Mouse (Mus musculus) limb, embryonic 13.5 days (tissue): ENCODE measurements at regions not wholly inside any gene's neighbourhood (a gene's known extent, or its start where the extent isn't known, plus 50 kb on each side); places are given as distances from the start of the nearest gene placed in this dataset.

ENCODE experiments used
- ATAC-seq: fragments of 200-750 bp; cut with Nextera tagmentation; 2 replicates; pipeline ENCODE4 v1.8.0; 2017; ENCODE audit warnings: low read depth, moderate number of reproducible peaks, moderate TSS enrichment; ENCODE audit not compliant: low FRiP score
- H3K27ac ChIP-seq: fragments of 300-500 bp; sonication (generic); 2 replicates; pipeline ENCODE4 v1.5.1; 2015; ENCODE audit warnings: inconsistent platforms, mild to moderate bottlenecking, moderate library complexity
- H3K27me3 ChIP-seq: fragments of 300-500 bp; sonication (generic); 2 replicates; pipeline ENCODE4 v1.6.1; 2015; ENCODE audit warnings: mild to moderate bottlenecking, inconsistent platforms
- H3K36me3 ChIP-seq: fragments of 300-500 bp; sonication (generic); 2 replicates; pipeline ENCODE4 v1.6.1; 2015; ENCODE audit warnings: inconsistent platforms, mild to moderate bottlenecking, moderate library complexity
- H3K4me1 ChIP-seq: fragments of 300-500 bp; sonication (generic); 2 replicates; pipeline ENCODE4 v1.6.1; 2015; ENCODE audit warnings: inconsistent platforms
- H3K4me2 ChIP-seq: fragments of 300-500 bp; sonication (generic); replicated peaks from 2 replicates; pipeline ENCODE4 v1.6.1; 2015; ENCODE audit warnings: inconsistent platforms, mild to moderate bottlenecking, moderate library complexity
- H3K4me3 ChIP-seq: fragments of 300-500 bp; sonication (generic); 2 replicates; pipeline ENCODE4 v1.5.1; 2015; ENCODE audit warnings: moderate library complexity, mild to moderate bottlenecking, inconsistent platforms
- H3K9ac ChIP-seq: fragments of 300-500 bp; sonication (generic); 2 replicates; pipeline ENCODE4 v1.6.1; 2015; ENCODE audit warnings: mild to moderate bottlenecking, inconsistent platforms
- H3K9me3 ChIP-seq: fragments of 300-500 bp; sonication (generic); 2 replicates; pipeline ENCODE4 v1.6.1; 2016; ENCODE audit warnings: inconsistent platforms
- WGBS: fragments of 180-500 bp; shearing (Covaris S2); methylation state at CpG from one replicate; pipeline ENCODE4 v1.1.7; 2015; 5-methylcytosine and 5-hydroxymethylcytosine counted together

DNA sequence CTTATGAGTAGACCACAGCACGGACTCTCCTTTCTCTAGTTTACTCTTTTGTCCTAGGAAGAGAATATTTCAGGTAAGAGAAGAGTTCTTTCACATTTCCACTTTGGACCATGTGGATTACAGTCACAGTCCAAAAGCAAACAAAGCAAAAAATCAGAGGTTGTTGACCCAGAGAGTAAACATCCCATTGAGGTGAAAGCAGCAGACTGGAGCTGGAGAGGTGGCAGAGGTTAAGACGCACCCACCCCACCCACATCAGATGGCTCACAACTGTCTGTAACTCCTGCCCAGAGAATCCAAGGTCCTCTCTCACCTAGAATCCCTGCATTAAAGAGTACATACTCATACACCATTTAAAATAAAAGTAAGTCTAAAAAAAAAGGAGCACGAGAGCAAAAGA, 241.7 kb downstream of the Rnf152 start:
- no peaks in the 10 kb centered on the region for H3K27me3 ChIP-seq
- ATAC-seq, result no peak
- no peak overlapping the region for H3K9ac ChIP-seq
- H3K4me1 ChIP-seq, result peaks cover 5% of the 10 kb centered on the region; the same call in 1 of the 2 replicates
- no peak overlapping the region for H3K27ac ChIP-seq
- H3K4me2 ChIP-seq, result no peak overlapping the region
- H3K9me3 ChIP-seq, result no peaks in the 10 kb centered on the region
- H3K36me3 ChIP-seq, result no peaks in the 10 kb centered on the region
- WGBS, result 83% methylated on average over 3 of the region's 3 CpGs
- no peak overlapping the region for H3K4me3 ChIP-seq

- Histone ChIP-seq H3K27ac (no peak overlapping the region), H3K4me3 (no peak overlapping the region), H3K4me2 (no peak overlapping the region), H3K36me3 (no peaks in the 10 kb centered on the region), H3K9ac (no peak overlapping the region), H3K4me1 (peaks cover 5% of the 10 kb centered on the region; the same call in 1 of the 2 replicates), H3K9me3 (no peaks in the 10 kb centered on the region), H3K27me3 (no peaks in the 10 kb centered on the region)
- WGBS, result 86% methylated on average over 1 of the region's 1 CpGs
- ATAC-seq, result no peak
These were observed 243.6 kb downstream of the Rnf152 start for GRCm38 (mm10) chr1:105112762-105113525.

DNA sequence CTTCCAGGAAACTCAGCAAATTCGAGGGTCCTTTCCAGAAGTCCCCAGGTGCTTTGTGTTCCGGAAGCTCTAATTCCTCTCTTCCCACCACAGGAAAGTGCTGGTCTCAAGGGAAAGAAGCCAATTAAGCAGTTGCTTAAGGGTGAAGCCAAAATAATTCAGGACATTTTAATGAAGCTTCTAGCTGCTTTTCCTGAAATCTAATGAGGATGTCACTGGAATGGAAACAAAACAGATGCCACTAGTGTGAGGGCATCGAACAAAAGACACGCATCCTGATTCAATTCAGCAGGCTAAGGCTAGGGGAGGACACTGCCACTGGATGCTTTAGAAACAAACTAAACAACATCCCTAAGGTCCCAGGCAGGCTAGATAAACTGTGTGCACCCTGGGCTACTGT, 245.3 kb downstream of the Rnf152 start:
- Histone ChIP-seq H3K9me3 (no peaks in the 10 kb centered on the region), H3K27ac (no peak overlapping the region), H3K9ac (no peak overlapping the region), H3K27me3 (no peaks in the 10 kb centered on the region), H3K36me3 (no peaks in the 10 kb centered on the region), H3K4me3 (no peak overlapping the region), H3K4me1 (peaks cover 5% of the 10 kb centered on the region; the same call in 1 of the 2 replicates), H3K4me2 (no peak overlapping the region)
- no peak for ATAC-seq
- 50% methylated on average over 4 of the region's 4 CpGs for WGBS

GRCm38 (mm10) chr1:105110581-105111210, 245.8 kb downstream of the Rnf152 start:
- Histone ChIP-seq H3K4me2 (no peak overlapping the region), H3K9ac (no peak overlapping the region), H3K4me1 (peaks cover 5% of the 10 kb centered on the region; the same call in 1 of the 2 replicates), H3K27ac (no peak overlapping the region), H3K4me3 (no peak overlapping the region), H3K9me3 (no peaks in the 10 kb centered on the region), H3K27me3 (no peaks in the 10 kb centered on the region), H3K36me3 (no peaks in the 10 kb centered on the region)
- ATAC-seq, result no peak
- 74% methylated on average over 1 of the region's 1 CpGs for WGBS

DNA sequence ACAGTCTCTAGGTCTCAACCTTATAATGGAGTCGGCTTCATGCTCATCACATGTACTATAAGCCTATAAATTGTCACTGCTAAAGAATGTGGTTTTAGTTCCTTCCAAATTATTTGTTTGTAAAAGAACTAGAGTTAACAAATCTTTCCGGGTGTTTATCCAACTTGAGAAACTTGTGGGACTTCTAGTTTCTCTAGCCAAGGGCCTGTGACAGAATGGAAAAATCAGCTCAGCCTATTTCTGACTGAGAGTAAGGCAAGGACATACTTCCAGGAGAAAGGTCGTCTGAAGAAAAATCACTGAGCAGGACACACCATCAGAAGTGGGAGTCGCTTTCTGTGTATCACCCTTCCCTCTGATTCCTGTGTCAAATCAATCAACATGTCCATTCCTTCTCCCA, 248.7 kb downstream of the Rnf152 start:
- Histone ChIP-seq H3K4me3 (no peak overlapping the region), H3K36me3 (no peaks in the 10 kb centered on the region), H3K9me3 (no peaks in the 10 kb centered on the region), H3K27me3 (no peaks in the 10 kb centered on the region), H3K4me2 (no peak overlapping the region), H3K4me1 (peaks cover 5% of the 10 kb centered on the region; the same call in 1 of the 2 replicates), H3K9ac (no peak overlapping the region), H3K27ac (no peak overlapping the region)
- 69% methylated on average over 4 of the region's 4 CpGs for WGBS
- no peak for ATAC-seq

GRCm38 (mm10) chr1:105107257-105107656, 249.3 kb downstream of the Rnf152 start:
- H3K27ac ChIP-seq, result no peak overlapping the region
- H3K9ac ChIP-seq, result no peak overlapping the region
- no peaks in the 10 kb centered on the region for H3K9me3 ChIP-seq
- WGBS, result 91% methylated on average over 1 of the region's 1 CpGs
- H3K27me3 ChIP-seq, result no peaks in the 10 kb centered on the region
- ATAC-seq, result no peak
- no peaks in the 10 kb centered on the region for H3K36me3 ChIP-seq
- no peak overlapping the region for H3K4me2 ChIP-seq
- no peak overlapping the region for H3K4me3 ChIP-seq
- H3K4me1 ChIP-seq, result peaks cover 5% of the 10 kb centered on the region; the same call in 1 of the 2 replicates

- Histone ChIP-seq H3K4me1 (no peaks in the 10 kb centered on the region), H3K9me3 (no peaks in the 10 kb centered on the region), H3K27me3 (no peaks in the 10 kb centered on the region), H3K9ac (no peak overlapping the region), H3K4me3 (no peak overlapping the region), H3K4me2 (no peak overlapping the region), H3K27ac (no peak overlapping the region), H3K36me3 (no peaks in the 10 kb centered on the region)
- ATAC-seq, result no peak
These were observed 251.3 kb downstream of the Rnf152 start for GRCm38 (mm10) chr1:105105211-105105610.

DNA sequence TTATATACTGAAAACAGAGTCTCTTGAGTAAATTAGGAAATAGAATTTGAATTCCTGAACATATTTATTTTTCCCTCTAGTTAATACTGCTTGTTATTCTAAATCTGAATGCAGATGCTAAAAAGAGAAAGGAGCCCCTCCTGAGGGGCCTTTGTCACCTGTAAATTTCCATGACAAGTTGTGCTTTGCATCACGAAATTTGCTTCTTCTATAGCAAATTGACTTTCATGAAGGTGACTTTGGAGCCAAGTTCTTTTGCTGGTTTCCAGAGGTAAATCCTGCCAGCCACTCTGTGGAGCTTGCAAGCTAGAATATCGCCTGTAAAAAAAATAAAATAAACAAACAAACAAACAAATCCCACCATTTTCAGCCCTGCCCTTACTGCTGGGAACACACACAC, 261.4 kb downstream of the Rnf152 start:
- no peak overlapping the region for H3K9ac ChIP-seq
- 0 out of 2 replicates have a peak, but pooled peaks cover 9% of the 10 kb centered on the region for H3K27me3 ChIP-seq
- WGBS, result 58% methylated on average over 2 of the region's 2 CpGs

GRCm38 (mm10) chr1:105094500-105094899, 262.0 kb downstream of the Rnf152 start:
- H3K27me3 ChIP-seq, result 0 out of 2 replicates have a peak, but pooled peaks cover 9% of the 10 kb centered on the region
- WGBS, result 78% methylated on average over 3 of the region's 3 CpGs

More for the DNA sequence above, 261.4 kb downstream of the Rnf152 start:
- peaks cover 6% of the 10 kb centered on the region; the same call in 1 of the 2 replicates for H3K4me1 ChIP-seq
- no peak overlapping the region for H3K27ac ChIP-seq
- H3K4me3 ChIP-seq, result no peak overlapping the region
- ATAC-seq, result no peak
- H3K9me3 ChIP-seq, result no peaks in the 10 kb centered on the region
- no peak overlapping the region for H3K4me2 ChIP-seq
- H3K36me3 ChIP-seq, result no peaks in the 10 kb centered on the region

GRCm38 (mm10) chr1:105093875-105094274, 262.6 kb downstream of the Rnf152 start:
- no peak for ATAC-seq
- Histone ChIP-seq H3K4me2 (no peak overlapping the region), H3K27ac (no peak overlapping the region), H3K27me3 (0 out of 2 replicates have a peak, but pooled peaks cover 9% of the 10 kb centered on the region), H3K4me1 (peaks cover 15% of the 10 kb centered on the region), H3K36me3 (no peaks in the 10 kb centered on the region), H3K9ac (no peak overlapping the region), H3K9me3 (no peaks in the 10 kb centered on the region), H3K4me3 (no peak overlapping the region)
- 81% methylated on average over 3 of the region's 3 CpGs for WGBS

More at GRCm38 (mm10) chr1:105094500-105094899, 262.0 kb downstream of the Rnf152 start:
- no peak overlapping the region for H3K4me2 ChIP-seq
- no peaks in the 10 kb centered on the region for H3K9me3 ChIP-seq
- H3K9ac ChIP-seq, result no peak overlapping the region
- H3K4me1 ChIP-seq, result peaks cover 8% of the 10 kb centered on the region
- H3K36me3 ChIP-seq, result no peaks in the 10 kb centered on the region
- no peak overlapping the region for H3K4me3 ChIP-seq
- H3K27ac ChIP-seq, result no peak overlapping the region
- no peak for ATAC-seq

DNA sequence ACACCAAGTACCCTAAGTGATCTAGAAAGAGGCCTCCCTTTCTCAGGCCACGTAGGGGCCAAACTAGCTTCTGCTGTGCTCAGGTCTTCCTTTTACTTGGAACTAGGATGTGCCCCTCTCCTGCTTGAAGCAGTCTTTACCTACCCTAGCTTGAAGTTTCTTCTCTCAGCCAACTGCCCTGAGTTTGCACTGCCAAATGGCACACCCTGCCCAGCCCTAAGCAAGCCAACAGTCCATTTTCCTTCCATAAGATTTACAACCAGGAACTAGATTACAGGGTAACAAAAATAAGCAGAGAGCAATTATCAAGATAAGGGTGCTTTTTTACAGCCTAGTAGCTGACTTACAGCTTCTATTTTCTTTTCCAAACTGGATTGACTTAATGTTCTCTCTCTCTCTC, 263.5 kb downstream of the Rnf152 start:
- no peak overlapping the region for H3K27ac ChIP-seq
- ATAC-seq, result no peak

GRCm38 (mm10) chr1:105092309-105092904, 264.1 kb downstream of the Rnf152 start:
- Histone ChIP-seq H3K36me3 (no peaks in the 10 kb centered on the region), H3K27me3 (0 out of 2 replicates have a peak, but pooled peaks cover 9% of the 10 kb centered on the region), H3K4me2 (no peak overlapping the region), H3K9me3 (no peaks in the 10 kb centered on the region), H3K4me1 (peaks cover 24% of the 10 kb centered on the region), H3K4me3 (no peak overlapping the region), H3K9ac (no peak overlapping the region), H3K27ac (no peak overlapping the region)
- no peak for ATAC-seq
- WGBS, result 32% methylated on average over 6 of the region's 6 CpGs

More for the DNA sequence above, 263.5 kb downstream of the Rnf152 start:
- H3K4me1 ChIP-seq, result peaks cover 19% of the 10 kb centered on the region
- H3K4me2 ChIP-seq, result no peak overlapping the region
- WGBS, result 53% methylated on average over 1 of the region's 1 CpGs
- no peaks in the 10 kb centered on the region for H3K36me3 ChIP-seq
- H3K4me3 ChIP-seq, result no peak overlapping the region
- no peak overlapping the region for H3K9ac ChIP-seq
- H3K9me3 ChIP-seq, result no peaks in the 10 kb centered on the region
- H3K27me3 ChIP-seq, result 0 out of 2 replicates have a peak, but pooled peaks cover 9% of the 10 kb centered on the region
